In the genomic region with DNA sequence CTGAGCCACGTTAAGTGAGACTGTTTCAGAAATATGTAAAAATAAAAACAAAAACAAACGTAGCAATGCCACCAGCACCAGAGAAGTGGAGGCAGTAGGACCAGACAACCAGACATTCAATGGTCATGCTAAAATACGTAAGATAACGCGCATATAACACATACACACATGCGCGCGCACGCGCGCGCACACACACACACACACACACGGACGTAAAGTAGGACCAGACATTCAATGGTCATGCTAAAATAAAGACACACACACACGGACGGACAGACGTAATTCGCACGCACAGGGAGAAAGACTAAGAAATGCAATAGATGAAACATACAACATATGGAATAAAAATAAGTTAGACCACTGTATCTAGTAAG, we compare ENCODE assay signal across 9 mouse cellular contexts. TPM values are rescaled to one million over a fixed set of nuclear protein-coding genes. Genes with fewer than 3 reads are reported as not detected.
DNase-seq lines count a peak whose midpoint lies in the region; ATAC-seq and TF ChIP-seq lines count a peak whose summit lies in the region.
"Had no signal": no experiment of that assay in that cellular context is flagged by ENCODE, and none has a peak within 500 bp of the region (broad histone marks: within the 10 kb centered on the region; RNA-seq: fewer than 3 reads in every experiment).

No protein-coding gene starts in this region.

- peak overlapping the region; percentile 56 for H3K4me3 ChIP-seq in layer of hippocampus, adult 2 months
- H3K4me3 ChIP-seq in forebrain, embryonic 13.5 days = peak overlapping the region; percentile 42
- H3K4me3 ChIP-seq in hindbrain, embryonic 15.5 days = peak overlapping the region; percentile 47
- peak overlapping the region; percentile 46 for H3K4me3 ChIP-seq in limb, embryonic 14.5 days (replicated peaks; ENCODE audit: low read length)
- peak overlapping the region; percentile 44 for H3K4me3 ChIP-seq in midbrain, embryonic 12.5 days

- WGBS in forebrain, embryonic 13.5 days = 42% methylated on average over 19 of the region's 19 CpGs
- WGBS in hindbrain, embryonic 15.5 days = 36% methylated on average over 19 of the region's 19 CpGs
- 31% methylated on average over 19 of the region's 19 CpGs for WGBS in limb, embryonic 14.5 days
- WGBS in midbrain, embryonic 12.5 days = 53% methylated on average over 19 of the region's 19 CpGs

- H3K4me1 ChIP-seq in forebrain, embryonic 13.5 days = peaks cover 14% of the 10 kb centered on the region
- peaks cover 22% of the 10 kb centered on the region for H3K4me1 ChIP-seq in hindbrain, embryonic 15.5 days (replicated peaks)
- H3K4me1 ChIP-seq in limb, embryonic 14.5 days (ENCODE audit: control insufficient read depth, insufficient read depth, low read length) = peaks cover 2% of the 10 kb centered on the region; the same call in 1 of the 2 replicates
- 0 out of 2 replicates have a peak, but pooled peaks cover 7% of the 10 kb centered on the region for H3K4me1 ChIP-seq in midbrain, embryonic 12.5 days

- no peak for DNase-seq in layer of hippocampus, adult 2 months (ENCODE audit: low spot score in 2 of 2)
- no peak for DNase-seq in layer of hippocampus, adult 9-10 months (ENCODE audit: low spot score)
- DNase-seq in c-Kit-positive CD71-positive TER-119-positive erythroid progenitor cells, embryonic 14.5 days (ENCODE audit: low spot score) = peak; percentile 62
- DNase-seq in limb, embryonic 14.5 days (ENCODE audit: low spot score) = peak; percentile 54
- peak; percentile 12 to 45 for DNase-seq in spleen, postnatal 14 days (ENCODE audit: low spot score in 2 of 2)

- TF ChIP-seq POLR2A in limb, embryonic 14.5 days (IDR thresholded peaks at IDR 0.05; ENCODE audit: borderline replicate concordance, extremely low read depth, insufficient read depth, insufficient read length) = no peak

- H3K9ac ChIP-seq in forebrain, embryonic 13.5 days = peak overlapping the region; percentile 59
- H3K9ac ChIP-seq in hindbrain, embryonic 15.5 days = peak overlapping the region; percentile 20
- H3K9ac ChIP-seq in limb, embryonic 14.5 days (ENCODE audit: low read depth, low read length, severe bottlenecking) = peak overlapping the region; percentile 58
- H3K9ac ChIP-seq in midbrain, embryonic 12.5 days (replicated peaks) = peak overlapping the region; percentile 53

- no peaks in the 10 kb centered on the region for H3K9me3 ChIP-seq in forebrain, embryonic 13.5 days (replicated peaks)
- no peaks in the 10 kb centered on the region for H3K9me3 ChIP-seq in hindbrain, embryonic 15.5 days
- H3K9me3 ChIP-seq in limb, embryonic 14.5 days (ENCODE audit: control insufficient read depth, low read length) = no peaks in the 10 kb centered on the region
- no peaks in the 10 kb centered on the region for H3K9me3 ChIP-seq in midbrain, embryonic 12.5 days

- peak; percentile 2; the same call in 1 of the 2 replicates for ATAC-seq in forebrain, embryonic 13.5 days
- ATAC-seq in hindbrain, embryonic 15.5 days (ENCODE audit: low FRiP score, low read depth) = peak; percentile 12; the same call in 1 of the 2 replicates
- 0 out of 2 replicates have a peak, but pooled peaks have one; percentile 24 for ATAC-seq in limb, embryonic 14.5 days (ENCODE audit: low FRiP score, low read depth)
- peak; percentile 3; the same call in 1 of the 2 replicates for ATAC-seq in midbrain, embryonic 12.5 days (ENCODE audit: low FRiP score, low read depth)

- H3K4me2 ChIP-seq in forebrain, embryonic 13.5 days = peak overlapping the region; percentile 61
- peak overlapping the region; percentile 62 for H3K4me2 ChIP-seq in hindbrain, embryonic 15.5 days
- H3K4me2 ChIP-seq in limb, embryonic 14.5 days (replicated peaks; ENCODE audit: low read depth, low read length, severe bottlenecking) = peak overlapping the region; percentile 62
- peak overlapping the region; percentile 58 for H3K4me2 ChIP-seq in midbrain, embryonic 12.5 days (replicated peaks)

- H3K36me3 ChIP-seq in forebrain, embryonic 13.5 days (ENCODE audit: poor library complexity, severe bottlenecking) = peaks cover 12% of the 10 kb centered on the region; the same call in 1 of the 2 replicates
- H3K36me3 ChIP-seq in hindbrain, embryonic 15.5 days = 0 out of 2 replicates have a peak, but pooled peaks cover 3% of the 10 kb centered on the region
- peaks cover 13% of the 10 kb centered on the region for H3K36me3 ChIP-seq in limb, embryonic 14.5 days (ENCODE audit: control insufficient read depth, insufficient read depth, low read length)
- no peaks in the 10 kb centered on the region for H3K36me3 ChIP-seq in midbrain, embryonic 12.5 days

- H3K27me3 ChIP-seq in forebrain, embryonic 13.5 days = no peaks in the 10 kb centered on the region
- no peaks in the 10 kb centered on the region for H3K27me3 ChIP-seq in hindbrain, embryonic 15.5 days
- no peaks in the 10 kb centered on the region for H3K27me3 ChIP-seq in limb, embryonic 14.5 days (ENCODE audit: control insufficient read depth, insufficient read depth, low read length)
- H3K27me3 ChIP-seq in midbrain, embryonic 12.5 days = no peaks in the 10 kb centered on the region

- peak overlapping the region; percentile 86 for H3K27ac ChIP-seq in layer of hippocampus, adult 2 months
- peak overlapping the region; percentile 54 for H3K27ac ChIP-seq in forebrain, embryonic 13.5 days
- H3K27ac ChIP-seq in hindbrain, embryonic 15.5 days (replicated peaks) = peak overlapping the region; percentile 89
- H3K27ac ChIP-seq in limb, embryonic 14.5 days (replicated peaks; ENCODE audit: low read depth, low read length) = peak overlapping the region; percentile 92
- H3K27ac ChIP-seq in midbrain, embryonic 12.5 days (replicated peaks) = peak overlapping the region; percentile 89

- TF ChIP-seq CTCF in layer of hippocampus, adult 2 months (conservative IDR thresholded peaks at IDR 0.05) = no peak

RNA-seq across cellular contexts. Expression of a gene that starts 14.2 kb away (rescaled TPM):
- not detected for total RNA-seq in layer of hippocampus, adult 2 months (2021)
- not detected in 2 replicates for polyA plus RNA-seq in forebrain, embryonic 13.5 days (2015; fragmentation: Nextera tagmentation; extraction: Ambion mirVana)
- polyA plus RNA-seq in hindbrain, embryonic 15.5 days (2015; fragmentation: Nextera tagmentation; extraction: Ambion mirVana) = not detected in 2 replicates
- polyA plus RNA-seq in limb, embryonic 14.5 days (2012; rRNA removed) = not detected in 2 replicates
- polyA plus RNA-seq in limb, embryonic 14.5 days (2014; fragmentation: Nextera tagmentation; extraction: Ambion mirVana) = not detected in 2 replicates
- not detected in 2 replicates for polyA plus RNA-seq in midbrain, embryonic 12.5 days (2016; fragmentation: Nextera tagmentation; extraction: Ambion mirVana)
- total RNA-seq: left cerebral cortex, postnatal 10 days had no signal

Comparison
In these comparisons a context has a peak if more than half of its experiments do, and no peak if none do; other contexts are left out.
1. DNase-seq: peak in c-Kit-positive CD71-positive TER-119-positive erythroid progenitor cells, embryonic 14.5 days (single experiment), limb, embryonic 14.5 days (single experiment) and spleen, postnatal 14 days (2 of 2); none in layer of hippocampus, adult 2 months (0 of 2) and layer of hippocampus, adult 9-10 months (single experiment).
2. Peak in every context shown above with its lines, with median percentiles within 50 percentile points of each other: H3K27ac ChIP-seq, H3K4me3 ChIP-seq, ATAC-seq, H3K4me2 ChIP-seq and H3K9ac ChIP-seq.